Mouse (Mus musculus) bone marrow macrophage, adult 2 months (primary cell): ENCODE results near the gene Vsx2. TPM values are rescaled to one million over a fixed set of nuclear protein-coding genes. Genes with fewer than 3 reads are reported as not detected.
A peak's percentile ranks its signal among the peaks of the same experiment; 100 is the strongest.
"Not testable (repeated sequence)": the region's sequence is repeated elsewhere in the genome, so short reads cannot be mapped to it uniquely, and the experiment has no call there.

ENCODE experiments used
- H3K27ac ChIP-seq: 2 replicates; pipeline ENCODE4 v1.5.1; 2012; ENCODE audit warnings: low read depth, low read length; ENCODE audit not compliant: insufficient read depth
- H3K4me1 ChIP-seq: 2 replicates; pipeline ENCODE4 v1.6.1; 2012; ENCODE audit warnings: low read length; ENCODE audit not compliant: control insufficient read depth, insufficient read depth
- H3K4me3 ChIP-seq: 2 replicates; pipeline ENCODE4 v1.5.1; 2012; ENCODE audit warnings: mild to moderate bottlenecking, low read length, moderate library complexity; ENCODE audit not compliant: insufficient read depth
- CTCF ChIP-seq: IDR thresholded peaks from 2 replicates; pipeline ENCODE4 v1.5.1; 2012; ENCODE audit warnings: low read depth, mild to moderate bottlenecking, low read length, moderate library complexity
- POLR2A ChIP-seq: IDR thresholded peaks from 2 replicates; pipeline ENCODE4 v1.6.1; 2012; ENCODE audit warnings: mild to moderate bottlenecking, low read depth, low read length, borderline replicate concordance
- polyA plus RNA-seq: library from polyadenylated mRNA; stranded (reverse); fragments of >200 nt; gene quantifications from 2 replicates; pipeline ENCODE4 v1.2.4, GENCODE M21; 2012; ENCODE audit not compliant: missing spikeins, insufficient read depth, insufficient read length

The Vsx2 gene
- polyA plus RNA-seq = not detected in 2 replicates

DNA sequence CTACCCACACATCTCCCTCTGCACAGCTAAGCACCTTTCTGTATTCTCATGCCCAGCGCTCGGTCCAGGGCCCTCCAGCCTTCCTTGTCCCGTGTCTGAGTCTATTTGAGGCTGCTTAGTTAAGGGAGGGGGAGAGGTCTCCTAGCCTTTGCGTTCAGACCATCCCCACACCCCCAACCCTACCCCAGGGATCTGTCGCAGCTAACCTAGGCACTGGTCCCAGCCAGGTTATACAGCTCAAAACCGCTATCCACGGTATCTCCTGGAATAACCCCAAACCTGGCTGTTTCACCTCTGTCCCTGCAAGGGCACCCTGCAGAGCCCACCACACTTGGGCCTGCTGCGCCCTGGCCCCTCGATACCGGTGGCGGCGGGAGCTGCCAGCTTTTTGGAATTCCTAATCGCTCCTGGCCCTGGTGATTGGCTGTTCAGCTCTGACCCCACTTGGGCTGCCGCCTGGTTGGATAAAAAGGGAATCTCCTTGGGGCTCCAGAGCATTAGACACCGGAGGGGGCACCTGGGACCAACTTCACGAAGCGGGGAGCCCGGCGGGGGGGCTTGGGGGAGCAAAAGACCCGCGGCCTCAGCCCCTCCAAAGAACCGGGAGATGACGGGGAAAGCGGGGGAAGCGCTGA lies at the start of gene Vsx2:
Vsx2 (plus strand) TSS at position 427 of the 635 bp plus-strand sequence.
- Histone ChIP-seq H3K27ac (no peak within 1 kb of the TSS), H3K4me1 (peaks cover 3% of the 10 kb centered on the region; the same call in 1 of the 2 replicates), H3K4me3 (no peak within 1 kb of the TSS)
- TF ChIP-seq POLR2A = no peak
- TF ChIP-seq CTCF = no peak

GRCm38 (mm10) chr12:84523728-84524127 lies 45.8 kb upstream of the Vsx2 start:
- TF ChIP-seq CTCF (no peak), POLR2A (no peak)
- no peak overlapping the region for H3K4me3 ChIP-seq

DNA sequence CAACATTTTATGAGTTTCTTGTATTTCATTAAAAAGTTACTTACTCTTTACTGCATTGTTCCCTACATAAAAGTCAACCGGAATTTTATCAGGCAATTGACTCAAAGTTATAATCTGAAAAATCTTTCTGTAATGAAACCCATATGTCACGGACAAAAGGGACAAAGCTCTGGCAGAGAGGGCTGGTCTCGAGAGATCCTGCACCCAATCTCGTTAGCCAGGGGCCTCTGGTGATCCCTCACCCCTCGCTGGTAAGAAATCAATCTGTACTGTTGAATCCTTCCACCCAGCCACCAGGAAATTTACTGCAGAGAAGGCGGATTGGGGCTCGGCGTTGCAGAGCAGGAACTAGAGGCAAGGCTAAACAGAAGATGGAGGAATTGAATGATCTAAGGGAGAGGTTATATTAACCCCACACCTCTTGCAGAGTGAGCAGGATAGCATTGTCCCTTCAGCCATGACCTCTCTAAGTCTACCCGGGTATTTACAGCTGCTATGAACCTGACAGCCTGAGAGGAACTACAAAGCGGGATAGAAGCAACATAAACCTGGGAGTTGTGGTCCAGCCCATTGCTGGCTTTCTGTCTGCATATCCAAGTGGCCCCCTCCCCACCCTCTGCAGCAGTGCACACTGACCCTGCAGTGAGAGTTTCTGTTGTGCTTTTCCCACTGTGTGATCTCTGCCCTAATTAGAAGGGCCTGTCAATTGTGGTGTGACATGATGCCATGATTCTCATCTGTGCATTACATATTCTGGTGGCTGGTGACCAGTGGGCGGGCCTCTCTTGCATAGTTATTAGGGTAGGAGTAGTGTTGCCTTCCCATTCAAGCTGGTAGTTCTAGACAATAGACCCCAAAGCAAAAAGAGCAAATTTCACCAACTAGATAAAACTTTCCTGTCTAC lies 45.2 kb upstream of the Vsx2 start:
- Histone ChIP-seq H3K4me1 (peaks cover 4% of the 10 kb centered on the region; the same call in 1 of the 2 replicates), H3K27ac (no peak overlapping the region), H3K4me3 (no peak overlapping the region)
- no peak for TF ChIP-seq POLR2A
- no peak for TF ChIP-seq CTCF

More at GRCm38 (mm10) chr12:84523728-84524127, 45.8 kb upstream of the Vsx2 start:
- Histone ChIP-seq H3K27ac (no peak overlapping the region), H3K4me1 (peaks cover 4% of the 10 kb centered on the region; the same call in 1 of the 2 replicates)

GRCm38 (mm10) chr12:84525422-84525821 lies 44.1 kb upstream of the Vsx2 start:
- Histone ChIP-seq H3K4me1 (peaks cover 4% of the 10 kb centered on the region; the same call in 1 of the 2 replicates), H3K27ac (no peak overlapping the region), H3K4me3 (no peak overlapping the region)
- TF ChIP-seq CTCF = no peak
- no peak for TF ChIP-seq POLR2A

DNA sequence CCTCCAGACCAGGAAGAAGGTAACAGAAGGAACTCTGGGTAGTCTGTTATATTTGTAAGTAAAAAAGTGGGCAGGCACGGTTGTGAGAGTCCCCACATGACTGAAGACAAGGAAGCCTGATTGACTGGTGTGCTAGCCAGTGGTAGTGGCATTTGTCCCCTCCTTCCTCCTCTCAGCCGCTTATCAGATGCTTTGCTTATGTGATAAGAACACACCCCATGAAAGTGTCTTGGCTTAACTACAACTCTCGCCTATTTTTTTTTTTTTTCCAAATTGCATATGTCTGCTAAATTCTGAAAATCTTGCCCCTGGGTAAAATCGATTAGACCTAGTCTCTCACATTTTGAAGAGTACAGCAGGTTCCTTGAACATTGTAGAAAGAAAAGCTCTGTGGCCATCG lies 39.1 kb upstream of the Vsx2 start:
- H3K4me1 ChIP-seq = peaks cover 30% of the 10 kb centered on the region
- TF ChIP-seq CTCF = no peak

DNA sequence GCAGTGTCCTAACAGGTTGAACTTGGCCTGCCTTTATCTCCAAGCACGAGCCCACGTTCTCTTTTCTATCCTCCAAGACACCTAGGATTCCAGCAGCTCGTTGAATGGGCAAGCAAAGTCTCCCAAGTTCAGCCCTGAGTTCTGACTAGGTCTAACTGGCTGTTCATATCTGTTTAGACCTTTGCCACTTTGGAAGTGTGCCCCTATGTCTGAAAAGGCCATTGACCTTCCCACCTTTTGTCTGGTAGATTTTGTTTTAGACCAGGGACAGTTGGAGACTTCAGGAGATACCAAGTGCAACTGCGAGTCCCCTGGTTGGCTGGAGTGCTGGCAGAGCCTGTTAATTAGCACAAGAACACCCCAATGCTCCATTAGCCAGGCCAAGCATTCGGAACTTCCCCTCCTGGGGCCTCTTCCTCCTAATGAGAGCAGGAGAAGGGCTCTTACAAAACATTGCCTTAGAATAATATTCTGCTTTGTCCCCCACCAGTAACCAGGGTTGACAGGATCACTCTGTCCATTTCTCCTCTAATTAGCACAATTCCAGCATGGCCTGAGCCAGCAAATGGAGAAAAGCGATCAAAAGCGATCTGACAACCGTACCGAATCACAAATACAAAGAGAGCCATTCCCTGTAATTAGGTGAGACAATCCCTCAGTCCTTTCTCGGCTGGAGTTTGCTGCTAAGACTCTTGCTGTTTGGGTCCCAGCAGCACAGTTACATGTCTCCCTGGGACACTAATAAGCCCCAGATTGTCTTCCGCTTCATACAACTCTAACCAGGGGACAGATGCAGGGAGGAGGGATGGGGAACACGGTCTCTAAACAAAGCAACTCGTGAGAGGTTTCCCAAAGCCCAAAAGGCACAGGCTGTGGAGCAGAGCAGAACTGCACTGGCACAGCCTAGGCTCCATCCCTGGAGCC lies 37.4 kb upstream of the Vsx2 start:
- peak overlapping the region; percentile 17; the same call in 1 of the 2 replicates for H3K27ac ChIP-seq
- H3K4me1 ChIP-seq = peaks cover 29% of the 10 kb centered on the region
- H3K4me3 ChIP-seq = no peak overlapping the region
- TF ChIP-seq POLR2A = no peak
- TF ChIP-seq CTCF = no peak

More for the DNA sequence above, 39.1 kb upstream of the Vsx2 start:
- Histone ChIP-seq H3K4me3 (no peak overlapping the region), H3K27ac (no peak overlapping the region)

- H3K4me3 ChIP-seq = no peak overlapping the region
- no peak overlapping the region for H3K27ac ChIP-seq
- H3K4me1 ChIP-seq = peaks cover 29% of the 10 kb centered on the region
- no peak for TF ChIP-seq POLR2A
- TF ChIP-seq CTCF = no peak
Observed at GRCm38 (mm10) chr12:84532830-84533199, 36.7 kb upstream of the Vsx2 start.

DNA sequence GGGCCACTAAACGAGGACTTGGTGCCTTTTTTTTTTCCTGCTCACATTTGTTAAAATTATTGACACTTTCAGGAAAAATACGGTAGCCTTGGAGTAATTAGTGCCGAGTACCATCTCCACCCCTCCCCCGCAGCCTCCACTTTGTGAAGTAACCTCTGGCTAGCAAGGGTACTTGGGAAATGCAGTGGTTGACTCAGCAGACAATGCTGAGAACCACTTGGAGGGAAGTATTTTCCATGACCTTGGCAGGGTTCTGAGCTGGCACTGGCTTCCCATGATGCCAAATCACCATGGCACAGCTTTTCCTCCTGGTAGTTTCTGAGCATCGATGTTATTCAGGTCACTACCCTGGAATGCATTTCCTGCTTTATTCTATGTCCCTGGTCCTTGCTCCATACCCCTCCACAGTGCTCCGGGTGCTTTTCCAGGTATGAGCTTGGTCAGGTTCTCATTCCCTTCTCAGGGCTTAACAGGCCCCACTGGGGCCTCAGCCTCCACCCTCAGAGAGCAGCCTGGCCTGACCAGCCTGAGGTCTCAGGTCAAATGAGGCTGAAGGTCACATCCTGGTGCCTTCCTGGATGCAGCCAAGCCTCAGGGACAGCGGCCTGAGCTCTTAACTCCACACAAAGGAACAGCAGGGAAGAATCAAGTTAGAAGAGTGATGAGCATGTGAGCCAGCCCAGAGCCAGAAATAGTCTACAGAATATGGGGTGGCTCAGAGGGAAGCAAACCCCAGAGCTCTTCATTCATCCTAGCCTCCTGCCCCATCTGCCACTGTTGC lies 35.7 kb upstream of the Vsx2 start:
- peaks cover 29% of the 10 kb centered on the region for H3K4me1 ChIP-seq
- H3K27ac ChIP-seq = no peak overlapping the region
- no peak overlapping the region for H3K4me3 ChIP-seq
- TF ChIP-seq CTCF = no peak
- no peak for TF ChIP-seq POLR2A

DNA sequence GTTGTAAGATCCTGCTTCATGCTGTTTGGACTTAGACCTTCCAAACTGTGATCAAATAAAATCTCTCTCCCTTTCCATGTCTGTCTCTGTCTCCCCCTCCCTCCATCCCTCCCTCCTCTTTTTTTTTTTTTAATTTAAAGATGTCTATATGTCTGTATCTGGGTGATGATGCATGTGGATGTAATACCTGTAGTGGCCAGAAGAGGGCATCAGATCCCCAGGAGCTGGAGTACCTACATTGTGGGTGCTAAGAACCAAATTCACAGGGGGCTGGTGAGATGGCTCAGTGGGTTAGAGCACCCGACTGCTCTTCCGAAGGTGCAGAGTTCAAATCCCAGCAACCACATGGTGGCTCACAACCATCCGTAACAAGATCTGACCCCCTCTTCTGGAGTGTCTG lies 30.0 kb upstream of the Vsx2 start:
- H3K27ac ChIP-seq, H3K4me3 ChIP-seq, H3K4me1 ChIP-seq: not testable (repeated sequence)
